Mouse (Mus musculus) ZHBTc4 (cell line): ENCODE results near the gene Ankrd40.

Experiments used
- DNase-seq: peaks from one replicate; pipeline ENCODE4 v3.0.0-alpha.2; 2011; ENCODE audit warnings: low read depth, low spot score

Ankrd40 gene

GRCm38 (mm10) chr11:94323271-94323925 lies 4.4 kb upstream of the Ankrd40 start:
- no peak for DNase-seq

DNA sequence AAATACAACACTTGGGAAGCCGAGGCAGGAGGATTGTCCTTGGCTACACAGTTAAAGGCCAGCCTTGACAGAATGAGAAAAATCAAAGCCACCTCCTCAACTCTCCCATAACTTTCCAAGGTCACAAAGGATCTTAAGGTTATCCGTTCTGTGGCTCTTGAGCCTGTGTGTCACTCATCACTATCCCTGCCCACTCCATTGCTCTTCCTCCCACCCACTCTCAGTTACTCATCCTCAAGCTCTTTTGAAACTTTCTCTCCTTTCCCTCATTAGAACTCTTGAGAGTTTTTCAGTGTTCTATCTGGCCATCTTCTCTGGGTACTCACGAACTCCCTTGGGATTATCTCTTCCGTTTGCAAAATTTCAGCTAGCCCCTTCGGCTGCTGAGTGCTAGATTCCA lies 3.2 kb upstream of the Ankrd40 start:
- DNase-seq, result no peak

DNA sequence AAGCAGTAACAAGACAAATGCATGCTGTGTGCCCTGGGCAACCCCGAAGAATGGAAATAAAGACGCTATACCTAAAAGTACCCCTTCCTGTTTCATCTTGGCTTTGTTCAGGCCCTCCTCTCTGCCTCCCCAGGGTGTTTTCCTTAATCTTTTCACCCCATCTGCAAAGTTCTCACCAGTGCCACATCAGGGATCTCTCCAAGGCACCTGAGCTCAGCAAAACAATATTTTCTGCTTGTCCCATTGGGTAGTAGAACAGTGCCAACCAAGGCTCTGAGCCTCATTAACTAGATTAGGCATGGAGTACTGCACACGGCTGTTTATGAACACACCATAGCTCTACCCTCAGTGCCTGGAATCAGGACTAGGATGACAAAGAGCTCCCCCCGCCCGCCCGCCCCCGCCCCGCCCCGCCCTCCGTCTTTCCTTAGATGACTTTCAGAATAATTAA lies 815 bp upstream of the Ankrd40 start:
- DNase-seq, result no peak

DNA sequence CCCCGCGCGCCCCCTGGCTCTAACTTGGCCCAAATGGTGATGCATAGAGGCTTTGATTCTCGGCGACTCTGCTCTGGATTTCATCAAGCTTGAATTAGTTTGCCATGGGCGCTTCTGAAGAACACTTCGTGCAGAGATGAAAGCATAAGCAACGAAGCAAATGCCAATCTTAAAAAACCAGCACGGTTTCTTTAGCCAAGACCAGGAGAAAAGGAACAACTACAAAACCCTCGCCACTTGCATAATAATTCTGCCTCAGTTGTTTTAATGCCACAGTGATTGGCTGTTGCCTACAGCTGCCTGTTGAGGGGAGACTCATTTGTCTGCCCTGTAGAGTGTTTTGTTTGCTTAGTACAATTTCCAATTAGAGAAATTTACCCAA lies 834 bp downstream of the Ankrd40 start:
- no peak for DNase-seq

DNA sequence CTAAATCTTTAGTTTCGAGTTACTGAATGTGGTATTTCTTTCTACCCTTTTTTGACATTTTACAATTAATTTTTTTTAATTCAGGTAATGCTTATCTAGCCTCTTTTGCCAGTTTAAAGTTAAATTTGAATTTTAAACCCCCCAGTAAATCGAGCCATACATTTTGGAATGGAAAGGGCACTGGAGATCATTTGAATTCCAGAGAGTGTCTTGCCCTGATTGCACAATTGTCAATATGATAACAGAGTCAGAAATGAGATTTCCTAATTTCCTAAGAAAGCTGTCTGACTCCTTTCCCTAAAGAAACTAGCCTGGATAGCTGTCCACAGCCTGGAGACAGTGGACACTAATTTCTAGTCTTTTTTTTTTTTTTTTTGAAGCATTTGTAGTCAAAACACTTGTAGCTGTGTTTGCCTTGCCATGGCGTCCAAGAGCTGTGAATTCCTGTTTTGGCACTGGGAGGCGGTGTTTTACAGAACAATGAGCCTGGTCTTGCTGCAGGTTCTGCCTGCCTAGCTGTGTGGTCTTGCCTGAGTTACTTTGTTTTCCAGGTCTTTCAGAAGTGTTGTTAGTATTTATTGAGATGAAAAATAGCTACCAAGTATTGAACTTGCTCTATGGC lies 1.6 kb downstream of the Ankrd40 start:
- DNase-seq, result peak; percentile 66

- DNase-seq, result no peak
Measured at GRCm38 (mm10) chr11:94330211-94330610, 2.4 kb downstream of the Ankrd40 start.

DNA sequence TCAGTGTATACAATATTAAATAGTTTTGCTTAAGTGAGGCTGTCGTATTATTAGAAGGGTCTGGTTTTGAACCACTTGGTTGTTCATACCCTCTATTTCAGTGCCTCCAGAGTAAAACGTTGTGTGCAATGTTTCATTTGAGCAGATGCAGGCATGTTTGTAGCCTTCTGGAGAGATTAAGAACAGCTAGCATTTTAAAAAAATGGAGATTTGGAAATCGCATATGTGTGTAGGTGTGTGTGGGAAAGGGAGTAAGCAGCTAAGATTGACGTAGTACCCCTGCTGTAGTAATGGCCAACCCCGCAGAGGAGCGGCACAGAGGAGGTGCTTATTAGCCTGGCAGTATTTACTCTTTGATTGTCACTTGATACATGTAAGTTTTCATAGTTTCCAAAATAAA lies 4.9 kb downstream of the Ankrd40 start:
- DNase-seq, result no peak

DNA sequence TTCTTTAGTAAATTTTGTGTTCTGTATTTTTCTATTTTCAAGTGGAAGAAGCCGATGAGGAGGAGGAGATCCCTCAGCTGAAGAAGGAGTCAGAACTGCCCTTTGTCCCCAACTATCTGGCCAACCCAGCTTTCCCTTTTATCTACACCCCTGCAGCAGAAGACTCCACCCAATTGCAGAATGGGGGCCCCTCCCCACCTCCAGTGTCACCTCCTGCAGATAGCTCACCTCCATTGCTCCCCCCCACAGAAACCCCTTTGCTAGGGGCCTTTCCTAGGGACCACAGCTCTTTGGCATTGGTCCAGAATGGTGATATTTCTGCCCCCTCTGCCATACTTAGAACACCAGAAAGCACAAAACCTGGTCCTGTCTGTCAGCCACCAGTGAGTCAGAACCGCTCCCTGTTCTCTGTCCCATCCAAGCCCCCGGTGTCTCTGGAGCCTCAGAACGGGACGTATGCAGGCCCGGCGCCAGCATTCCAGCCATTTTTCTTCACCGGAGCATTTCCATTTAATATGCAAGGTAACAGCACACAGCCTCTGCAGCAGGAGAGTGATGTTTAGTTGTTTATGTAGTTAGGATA lies 6.7 kb downstream of the Ankrd40 start:
- DNase-seq, result no peak

- DNase-seq, result no peak
Measured at GRCm38 (mm10) chr11:94336551-94336950, 8.8 kb downstream of the Ankrd40 start.

DNA sequence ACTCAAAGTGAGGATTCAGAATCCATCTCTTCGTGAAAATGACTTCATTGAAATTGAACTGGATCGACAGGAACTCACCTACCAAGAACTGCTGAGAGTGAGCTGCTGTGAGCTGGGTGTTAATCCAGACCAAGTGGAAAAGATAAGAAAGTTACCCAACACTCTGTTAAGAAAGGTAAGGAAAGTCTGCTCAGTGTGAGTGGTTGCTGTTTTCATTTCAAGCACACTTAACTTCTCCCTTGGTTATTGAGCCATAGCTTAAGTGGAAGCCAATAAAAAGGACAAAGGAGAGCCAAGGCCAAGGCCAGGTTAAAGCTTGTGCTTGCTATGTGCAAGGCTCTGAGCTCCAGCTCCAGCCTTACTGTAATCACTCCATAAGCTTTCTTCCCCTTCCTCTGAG lies 10.5 kb downstream of the Ankrd40 start:
- DNase-seq, result no peak

GRCm38 (mm10) chr11:94339732-94340585 lies 12.2 kb downstream of the Ankrd40 start:
- peak; percentile 81 for DNase-seq

GRCm38 (mm10) chr11:94340948-94341933 lies 13.4 kb downstream of the Ankrd40 start:
- DNase-seq, result no peak

- no peak for DNase-seq
Measured at GRCm38 (mm10) chr11:94342114-94342905, 14.5 kb downstream of the Ankrd40 start.

DNA sequence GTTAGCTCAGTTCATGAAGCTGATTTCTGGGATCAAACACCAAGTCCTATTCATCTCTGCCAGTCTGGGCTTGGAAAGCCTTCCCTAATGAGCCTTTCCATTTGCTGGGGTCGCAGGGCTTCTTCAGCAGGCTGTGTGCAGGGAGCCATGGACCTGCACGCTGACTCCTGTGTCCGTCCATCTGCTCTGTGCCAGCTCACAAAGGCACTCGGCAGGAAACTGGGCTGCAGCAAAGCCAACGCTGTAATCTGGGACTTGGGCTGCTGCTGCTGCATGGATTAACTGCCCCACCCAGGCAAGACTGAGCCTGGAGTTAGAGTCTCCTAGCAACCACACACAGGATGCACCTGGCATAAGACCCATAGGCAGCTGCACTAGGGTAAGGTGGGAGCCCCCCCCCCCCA lies 16.2 kb downstream of the Ankrd40 start:
- no peak for DNase-seq

DNA sequence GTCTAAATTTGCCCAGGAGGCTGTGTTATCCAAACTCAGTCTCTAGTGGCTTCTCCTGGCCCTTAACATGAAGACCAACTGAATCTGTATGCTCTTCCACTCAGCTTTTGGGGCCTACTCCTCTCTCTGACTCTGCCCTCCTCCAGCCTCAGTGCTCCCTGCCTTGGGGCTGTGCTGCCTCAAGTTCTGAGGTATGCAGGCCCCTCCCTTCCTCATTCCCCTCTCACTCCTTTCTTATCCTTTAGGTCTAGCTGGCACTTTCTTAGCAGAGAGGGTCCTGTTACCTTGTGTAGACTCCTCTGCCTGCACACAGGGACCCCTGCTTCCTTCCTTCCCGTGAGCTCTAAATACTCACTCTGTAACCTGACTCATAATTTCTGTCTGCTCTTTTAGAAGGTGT lies 16.7 kb downstream of the Ankrd40 start:
- DNase-seq, result peak; percentile 18

DNA sequence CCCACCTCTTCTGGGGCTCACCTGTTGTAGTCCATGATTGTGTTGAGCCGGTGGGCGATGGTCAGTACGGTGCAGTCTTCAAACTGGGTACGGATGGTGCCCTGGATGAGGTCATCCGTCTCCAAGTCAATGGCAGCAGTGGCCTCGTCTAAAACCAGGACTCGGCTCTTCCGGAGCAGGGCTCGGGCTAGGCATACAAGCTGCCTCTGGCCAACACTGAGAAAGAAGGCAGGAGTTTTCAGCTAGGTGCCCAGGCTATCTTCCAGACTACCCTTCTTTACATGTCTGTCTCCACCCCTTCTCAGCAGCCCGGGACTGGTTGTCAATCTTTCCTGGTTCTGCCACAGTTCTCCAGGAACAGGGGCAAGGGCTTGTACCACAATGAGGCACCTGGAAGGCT lies 18.1 kb downstream of the Ankrd40 start:
- DNase-seq, result no peak

GRCm38 (mm10) chr11:94346611-94347010 lies 18.8 kb downstream of the Ankrd40 start:
- no peak for DNase-seq

- no peak for DNase-seq
Measured at GRCm38 (mm10) chr11:94347063-94347575, 19.3 kb downstream of the Ankrd40 start.

DNA sequence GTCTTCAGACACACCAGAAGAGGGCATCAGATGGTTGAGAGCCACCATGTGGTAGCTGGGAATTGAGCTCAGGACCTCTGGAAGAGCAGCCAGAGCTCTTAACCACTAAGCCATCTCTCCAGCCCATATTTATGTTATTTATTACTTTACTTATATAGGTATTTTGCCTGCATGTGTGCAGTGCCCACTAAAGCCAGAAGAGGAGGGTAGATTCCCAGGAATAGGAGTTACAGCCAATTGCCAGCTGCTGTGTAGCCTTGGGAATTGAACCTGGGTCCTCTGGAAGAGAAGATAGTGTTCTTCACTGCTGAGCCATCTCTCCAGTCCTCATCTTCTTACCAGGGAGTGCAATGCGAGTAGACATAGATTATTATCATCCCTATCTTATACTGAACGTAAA lies 22.0 kb downstream of the Ankrd40 start:
- no peak for DNase-seq

DNA sequence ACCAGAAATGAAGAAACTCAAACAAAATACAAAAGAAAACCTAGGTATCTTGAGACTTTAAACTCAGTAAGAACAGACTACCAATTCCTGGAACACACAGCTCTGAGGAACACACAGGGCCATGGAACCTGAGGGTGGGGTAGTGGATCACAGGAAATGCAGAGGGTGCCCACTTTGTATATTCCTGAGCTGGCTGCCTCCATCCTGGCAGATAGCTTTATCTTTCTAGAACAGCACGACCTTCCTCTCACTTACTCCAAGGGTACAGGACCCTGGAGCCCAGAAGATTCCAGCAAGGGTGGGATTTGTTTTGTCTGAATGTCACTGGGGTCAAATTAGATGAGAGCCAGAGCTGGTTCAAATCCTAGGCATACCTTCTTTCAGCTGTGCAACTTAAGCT lies 22.5 kb downstream of the Ankrd40 start:
- no peak for DNase-seq
